Mouse (Mus musculus) embryonic stem cell, embryonic (primary cell): ENCODE results near the gene Olfr166.
"Not testable (repeated sequence)": the region's sequence is repeated elsewhere in the genome, so short reads cannot be mapped to it uniquely, and the experiment has no call there.

Source experiments
- CTCF ChIA-PET, 4 experiments: fragments of 300-600 bp in 2 of 4; fragments of 350-600 bp in 2 of 4; sonication (Branson Sonifier 250); formaldehyde crosslinking; loops; one replicate each; lab custom pipeline; 2022; ENCODE audit warnings: inconsistent platforms in 2 of 4; lab: Charles Lee
- POLR2A ChIA-PET, 4 experiments: fragments of 300-600 bp in 2 of 4; fragments of 350-600 bp in 2 of 4; sonication (Branson Sonifier 250); formaldehyde crosslinking; loops; one replicate each; lab custom pipeline; 2022; ENCODE audit warnings: antibody characterized with exemption in 4 of 4, inconsistent platforms in 1 of 4; lab: Charles Lee

Gene Olfr166

DNA sequence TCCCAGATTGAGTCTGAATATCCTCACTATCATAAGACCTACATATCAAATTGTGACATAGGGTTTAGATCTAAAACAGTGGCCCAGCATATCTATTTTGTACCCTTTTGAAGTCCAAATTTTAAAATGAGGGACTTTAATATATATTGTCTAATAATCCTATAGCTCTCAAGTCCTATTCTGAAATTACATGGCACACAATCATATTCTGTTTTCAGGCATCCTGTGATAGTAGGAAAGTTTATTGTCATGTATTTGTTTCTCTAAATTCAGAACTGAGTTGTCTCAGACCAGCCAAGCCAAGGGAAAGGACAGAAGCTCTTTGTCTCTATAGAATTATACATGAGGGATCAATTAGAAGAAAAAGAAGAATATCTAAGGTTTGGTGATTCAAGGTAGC lies at the start of gene Olfr166:
Gene Olfr166 (plus strand): TSS at position 301 of the 400 bp plus-strand sequence.
- POLR2A ChIA-PET = no interaction called here
- CTCF ChIA-PET = no interaction called here

DNA sequence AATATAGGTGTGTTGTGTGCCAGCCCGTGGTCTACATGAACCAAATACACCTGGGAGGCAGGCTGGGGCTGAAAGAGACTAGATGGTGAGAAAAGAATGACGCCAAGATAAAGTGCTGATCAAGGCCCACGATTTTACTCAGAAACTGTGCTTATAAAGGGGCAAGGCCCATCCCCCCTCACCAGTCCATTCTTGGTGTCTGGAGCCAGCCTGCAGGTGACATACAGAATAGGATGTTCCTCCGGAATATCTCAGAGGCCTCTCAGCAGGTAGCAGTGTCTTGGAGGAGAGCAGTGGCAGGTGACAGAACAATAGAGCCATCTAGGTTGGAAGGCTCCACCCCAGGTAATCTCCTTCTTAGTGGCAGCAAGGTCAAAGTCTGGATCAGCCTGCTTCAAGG lies 24.8 kb upstream of the Olfr166 start:
- POLR2A ChIA-PET, CTCF ChIA-PET: not testable (repeated sequence)

DNA sequence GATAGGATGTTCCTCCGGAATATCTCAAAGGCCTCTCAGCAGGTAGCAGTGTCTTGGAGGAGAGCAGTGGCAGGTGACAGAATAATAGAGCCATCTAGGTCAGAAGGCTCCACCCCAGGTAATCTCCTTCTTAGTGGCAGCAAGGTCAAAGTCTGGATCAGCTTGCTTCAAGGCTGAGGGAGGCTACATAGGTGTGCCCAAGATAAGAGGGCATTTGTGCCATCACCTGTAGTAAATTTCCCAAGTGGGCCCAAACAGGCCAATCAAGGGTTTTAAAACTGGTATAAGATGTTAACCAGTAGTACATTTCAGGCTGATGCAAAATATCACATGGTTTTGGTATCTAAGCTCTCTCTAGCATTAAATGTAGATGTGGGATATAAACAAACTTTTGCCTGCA lies 19.1 kb upstream of the Olfr166 start:
- POLR2A ChIA-PET = no interaction called here
- CTCF ChIA-PET = no interaction called here

DNA sequence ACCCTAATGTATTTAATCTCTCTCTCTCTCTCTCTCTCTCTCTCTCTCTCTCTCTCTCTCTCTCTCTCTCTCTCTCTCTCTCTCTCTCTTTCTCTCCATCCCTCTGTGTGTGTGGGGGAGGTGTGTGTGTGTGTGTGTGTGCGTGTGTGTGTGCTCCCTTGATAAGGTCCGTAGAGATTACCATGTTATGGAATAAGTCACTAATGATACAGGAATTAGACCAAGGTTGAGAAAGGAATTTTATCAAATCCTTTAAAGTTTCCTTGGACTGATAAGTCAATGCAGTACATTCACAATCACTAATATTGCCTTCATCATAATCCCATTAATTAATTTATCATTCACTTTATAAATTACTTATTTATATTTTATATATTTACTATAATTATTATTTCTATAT lies 38.7 kb downstream of the Olfr166 start, which contains the start of gene Olfr167:
Gene Olfr167 (minus strand): TSS at position 101 of the 400 bp plus-strand sequence.
- ChIA-PET POLR2A (no interaction called here), CTCF (no interaction called here)

DNA sequence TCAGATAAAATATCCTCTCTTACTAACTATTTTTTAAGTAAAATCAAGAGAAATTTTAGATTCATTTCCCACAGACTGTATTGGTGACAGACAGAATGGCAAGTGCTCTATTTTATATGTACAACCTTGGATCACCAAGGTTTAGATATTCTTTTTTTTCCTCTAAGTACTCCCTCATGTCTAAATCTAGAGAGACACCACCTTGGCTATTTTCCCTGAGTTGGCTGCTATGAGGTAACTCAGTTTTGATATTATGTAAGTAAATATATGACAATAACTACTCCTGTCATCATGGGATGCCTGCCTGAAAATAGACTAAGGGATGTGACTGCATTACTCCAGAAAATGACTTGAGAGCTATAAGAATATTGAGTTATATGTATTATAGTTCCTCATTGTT lies 52.0 kb downstream of the Olfr166 start, which contains the start of gene Olfr168:
Gene Olfr168 (minus strand): TSS at position 101 of the 400 bp plus-strand sequence.
- CTCF ChIA-PET = no interaction called here
- POLR2A ChIA-PET = no interaction called here
